Mouse (Mus musculus) heart, adult 2 months (tissue): ENCODE measurements at regions not wholly inside any gene's neighbourhood (a gene's known extent, or its start where the extent isn't known, plus 50 kb on each side); places are given as distances from the start of the nearest gene placed in this dataset.

Experiments used
- DNase-seq, 2 experiments: peaks; one replicate each; pipeline ENCODE4 v3.0.0; 2021
- H3K27ac ChIP-seq: fragments of 200-600 bp; 2 replicates; pipeline ENCODE4 v1.8.1; 2022
- H3K27me3 ChIP-seq: fragments of 200-500 bp; 2 replicates; pipeline ENCODE4 v1.6.1; 2012; ENCODE audit warnings: mild to moderate bottlenecking, low read length, inconsistent platforms, mixed read lengths; ENCODE audit not compliant: control insufficient read depth, insufficient read depth
- H3K36me3 ChIP-seq: fragments of 200-500 bp; 2 replicates; pipeline ENCODE4 v1.6.1; 2012; ENCODE audit warnings: low read length, inconsistent platforms; ENCODE audit not compliant: control insufficient read depth, insufficient read depth
- H3K4me1 ChIP-seq: fragments of 200-500 bp; 2 replicates; pipeline ENCODE4 v1.6.1; 2011; ENCODE audit warnings: low read length; ENCODE audit not compliant: control insufficient read depth, insufficient read depth
- H3K4me3 ChIP-seq: fragments of 200-600 bp; 2 replicates; pipeline ENCODE4 v1.8.1; 2022
- H3K79me2 ChIP-seq: fragments of 200-500 bp; replicated peaks from 2 replicates; pipeline ENCODE4 v1.6.1; 2012; ENCODE audit warnings: mild to moderate bottlenecking, inconsistent platforms, low read length, moderate library complexity, mixed read lengths; ENCODE audit not compliant: control insufficient read depth, insufficient read depth
- H3K9ac ChIP-seq: fragments of 200-500 bp; 2 replicates; pipeline ENCODE4 v1.6.1; 2012; ENCODE audit warnings: low read depth, mild to moderate bottlenecking, control low read depth, inconsistent platforms, low read length, mixed read lengths
- CTCF ChIP-seq: fragments of 200-600 bp; IDR thresholded peaks from 2 replicates; pipeline ENCODE4 v1.8.1; 2022; ENCODE audit warnings: antibody characterized with exemption, mild to moderate bottlenecking, moderate library complexity
- EP300 ChIP-seq: fragments of 200-500 bp; IDR thresholded peaks from 2 replicates; pipeline ENCODE4 v1.6.1; 2011; ENCODE audit warnings: low read depth, low read length, control low read depth; ENCODE audit not compliant: insufficient read depth
- POLR2A ChIP-seq: fragments of 200-500 bp; IDR thresholded peaks from 2 replicates; pipeline ENCODE4 v1.6.1; 2011; ENCODE audit warnings: mild to moderate bottlenecking, low read depth, low read length, control low read depth; ENCODE audit not compliant: insufficient read depth
- WGBS: fragments of 180-500 bp; shearing (Covaris S2); methylation state at CpG from one replicate; pipeline ENCODE4 v1.1.7; 2018; 5-methylcytosine and 5-hydroxymethylcytosine counted together
- intact Hi-C: fragments of 180-260 bp; cut with DNase I; formaldehyde crosslinking; loops from one replicate; pipeline ENCODE4 v1.15.1; 2025

DNA sequence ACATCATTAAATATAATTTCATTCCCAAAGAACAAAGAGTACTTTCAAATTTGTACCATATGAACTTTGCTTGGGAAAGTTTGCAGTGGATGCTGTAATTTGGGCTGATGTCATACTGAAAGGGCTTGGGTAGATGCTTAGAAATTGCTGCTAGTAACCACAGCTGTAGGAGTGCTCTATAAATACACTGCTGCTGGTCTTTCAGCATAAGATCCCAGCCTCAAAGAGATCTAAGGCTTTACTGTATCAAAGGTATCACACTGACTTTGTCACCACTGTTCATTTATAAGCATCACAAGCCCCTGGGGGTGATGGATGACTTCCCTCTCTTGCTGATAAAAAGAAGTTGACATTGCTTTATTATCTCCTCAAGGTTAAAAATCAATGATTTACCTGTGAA lies 497.2 kb downstream of the Pla2g4a start:
- Histone ChIP-seq H3K27me3 (no peaks in the 10 kb centered on the region), H3K9ac (no peak overlapping the region), H3K27ac (no peak overlapping the region), H3K4me1 (no peaks in the 10 kb centered on the region), H3K36me3 (no peaks in the 10 kb centered on the region), H3K79me2 (no peaks in the 10 kb centered on the region), H3K4me3 (no peak overlapping the region)
- intact Hi-C loops = no loop called here
- TF ChIP-seq POLR2A (no peak), CTCF (no peak), EP300 (no peak)
- DNase-seq = no peak

DNA sequence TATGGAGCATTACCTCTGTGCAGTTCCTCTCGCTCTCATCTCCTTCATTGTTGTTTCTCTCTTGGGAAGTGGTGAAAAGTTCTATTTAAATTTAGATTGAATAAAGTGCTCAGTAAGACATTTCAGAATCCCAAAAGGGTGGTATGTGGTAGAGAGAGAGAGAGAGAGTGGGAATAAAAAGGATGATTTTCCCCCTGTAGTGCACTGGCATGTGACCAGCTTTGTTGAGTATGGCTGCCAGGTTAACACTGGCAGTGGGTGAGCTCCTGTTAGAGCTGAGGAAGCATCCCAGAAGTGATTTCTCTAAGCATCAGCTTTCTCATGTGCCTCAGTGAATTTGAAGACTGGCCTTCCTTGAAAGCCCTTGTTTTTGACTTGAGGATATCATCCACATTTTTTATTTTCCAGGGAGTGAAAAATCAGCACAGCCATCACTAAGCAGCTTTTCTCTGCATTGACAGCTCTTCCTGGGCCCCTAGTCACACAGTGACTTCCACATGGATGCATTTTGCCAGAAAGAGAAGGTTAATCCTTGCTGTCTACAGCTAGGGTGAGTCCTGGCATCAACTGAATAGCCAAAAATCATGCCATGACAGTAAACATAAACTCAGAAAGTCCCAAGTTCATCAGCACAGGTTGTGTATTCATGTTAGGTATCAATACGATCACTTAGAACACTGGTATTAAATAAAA lies 511.1 kb downstream of the Pla2g4a start:
- TF ChIP-seq CTCF (no peak), POLR2A (no peak), EP300 (no peak)
- Histone ChIP-seq H3K9ac (no peak overlapping the region), H3K27me3 (no peaks in the 10 kb centered on the region), H3K36me3 (no peaks in the 10 kb centered on the region), H3K79me2 (no peaks in the 10 kb centered on the region), H3K4me3 (no peak overlapping the region), H3K4me1 (no peaks in the 10 kb centered on the region), H3K27ac (no peak overlapping the region)
- WGBS = 84% methylated on average over 2 of the region's 2 CpGs
- DNase-seq = no peak
- intact Hi-C loops = no loop called here

DNA sequence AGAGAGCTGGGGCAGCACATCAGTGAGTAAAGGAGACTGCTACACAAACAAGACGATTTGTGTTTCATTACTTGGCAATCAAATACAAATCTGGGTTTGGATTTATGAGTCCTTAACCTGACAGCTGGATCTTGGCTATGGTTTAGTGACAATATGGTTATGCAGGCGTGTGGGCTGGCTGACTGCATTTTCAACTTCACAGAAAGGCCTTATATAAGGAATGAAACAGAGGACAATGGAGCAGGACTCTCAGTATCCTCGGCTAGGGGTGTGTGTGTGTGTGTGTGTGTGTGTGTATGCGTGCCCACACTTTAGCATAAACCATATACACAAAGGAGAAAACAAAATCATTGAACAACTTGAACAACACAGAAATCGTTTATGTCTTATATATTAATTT lies 512.6 kb downstream of the Pla2g4a start:
- WGBS = 68% methylated on average over 5 of the region's 5 CpGs
- no peaks in the 10 kb centered on the region for H3K4me1 ChIP-seq
- H3K4me3 ChIP-seq = no peak overlapping the region
- DNase-seq = no peak
- H3K27me3 ChIP-seq = no peaks in the 10 kb centered on the region
- no peaks in the 10 kb centered on the region for H3K36me3 ChIP-seq
- intact Hi-C loops = no loop called here
- TF ChIP-seq EP300 (no peak), POLR2A (no peak), CTCF (no peak)
- no peak overlapping the region for H3K9ac ChIP-seq
- H3K79me2 ChIP-seq = no peaks in the 10 kb centered on the region
- H3K27ac ChIP-seq = no peak overlapping the region

DNA sequence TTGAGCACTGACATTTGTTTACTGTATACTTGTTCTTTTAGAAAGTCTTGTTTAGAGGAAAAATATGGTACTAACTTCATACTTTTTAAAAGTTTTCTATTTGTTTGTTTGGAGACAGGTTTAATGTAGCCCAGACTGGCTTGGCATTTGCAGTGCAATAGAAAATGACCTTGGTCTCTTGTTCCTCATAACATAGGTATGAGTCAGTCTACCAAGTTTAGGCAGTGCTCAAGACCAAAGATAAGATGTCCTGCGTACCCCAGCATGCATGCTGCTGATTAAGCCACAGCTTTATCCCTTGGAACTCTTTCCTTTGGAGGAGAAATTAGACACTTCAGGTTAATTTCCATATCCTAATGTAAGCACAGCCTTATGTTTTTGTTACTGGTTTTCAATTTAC lies 550.1 kb downstream of the Pla2g4a start:
- peak in 1 of 2 experiments; percentile 5 for DNase-seq
- Histone ChIP-seq H3K9ac (no peak overlapping the region), H3K27me3 (no peaks in the 10 kb centered on the region), H3K4me1 (no peaks in the 10 kb centered on the region), H3K79me2 (no peaks in the 10 kb centered on the region), H3K36me3 (no peaks in the 10 kb centered on the region), H3K4me3 (no peak overlapping the region), H3K27ac (peak overlapping the region; percentile 83)
- WGBS = 0% methylated on average over 1 of the region's 1 CpGs
- intact Hi-C loops = no loop called here
- TF ChIP-seq CTCF (no peak), POLR2A (no peak), EP300 (no peak)

DNA sequence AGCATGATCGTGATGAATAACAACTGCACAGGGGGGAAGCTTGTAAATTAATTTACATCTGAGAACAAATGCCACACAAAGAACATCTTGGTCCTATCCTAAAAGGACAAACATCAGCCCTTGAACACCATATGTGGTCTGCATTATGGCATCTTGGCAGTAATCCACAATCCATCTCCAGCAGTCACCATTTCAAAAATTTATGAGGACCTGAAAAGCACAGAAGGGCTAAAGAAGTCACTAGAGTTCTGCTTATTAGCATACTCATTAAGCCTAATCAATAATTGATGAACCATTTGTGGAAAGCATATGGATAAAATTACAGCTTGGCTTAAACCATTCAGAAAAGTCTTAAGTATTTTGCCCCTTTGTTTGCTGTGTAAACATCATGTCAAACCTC lies 555.7 kb downstream of the Pla2g4a start:
- Histone ChIP-seq H3K27ac (no peak overlapping the region), H3K9ac (no peak overlapping the region), H3K4me1 (no peaks in the 10 kb centered on the region), H3K4me3 (no peak overlapping the region), H3K79me2 (no peaks in the 10 kb centered on the region), H3K36me3 (no peaks in the 10 kb centered on the region), H3K27me3 (no peaks in the 10 kb centered on the region)
- TF ChIP-seq CTCF = no peak
- TF ChIP-seq EP300 = no peak
- no peak for TF ChIP-seq POLR2A
- intact Hi-C loops = no loop called here
- 68% methylated on average over 1 of the region's 1 CpGs for WGBS
- no peak for DNase-seq

DNA sequence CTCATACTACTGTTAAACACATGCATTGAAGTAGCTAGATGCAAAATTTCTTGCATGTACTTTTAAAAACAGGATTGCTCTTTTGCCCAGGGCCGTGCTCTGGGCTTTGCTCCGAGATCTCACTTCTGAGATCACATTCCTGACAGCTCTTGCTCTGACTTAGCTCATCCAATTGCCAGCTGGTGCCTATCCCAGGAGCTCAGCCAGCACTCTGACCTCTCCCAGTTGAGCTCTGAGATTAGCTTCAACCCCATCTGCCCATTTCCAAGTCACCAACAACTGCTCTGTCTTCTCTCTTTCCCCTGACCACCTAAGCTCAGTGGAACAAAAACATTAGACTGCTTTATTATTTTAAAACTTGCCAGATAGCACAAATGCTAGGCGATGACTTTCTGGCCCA lies 572.4 kb downstream of the Pla2g4a start:
- DNase-seq = peak; percentile 31 to 69
- Histone ChIP-seq H3K27me3 (no peaks in the 10 kb centered on the region), H3K79me2 (no peaks in the 10 kb centered on the region), H3K36me3 (no peaks in the 10 kb centered on the region), H3K27ac (peak overlapping the region; percentile 27; the same call in 1 of the 2 replicates), H3K4me1 (no peaks in the 10 kb centered on the region), H3K9ac (no peak overlapping the region), H3K4me3 (no peak overlapping the region)
- TF ChIP-seq CTCF (no peak), POLR2A (no peak), EP300 (no peak)
- intact Hi-C loops = no loop called here
- WGBS = 41% methylated on average over 3 of the region's 3 CpGs
